Mouse (Mus musculus) hematopoietic stem cell, adult 5-6 weeks (primary cell): Measurements from ENCODE around the gene Rab3b. TPM values are rescaled to one million over a fixed set of nuclear protein-coding genes. Genes with fewer than 3 reads are reported as not detected.

Experiments
- ATAC-seq, 2 experiments: fragments of 125-278 bp in 1 of 2; replicated peaks in 1 of 2; 2 replicates each; pipeline ENCODE4 v1.8.0; 2016 to 2017; ENCODE audit warnings: inconsistent platforms in 2 of 2, mild to moderate bottlenecking in 2 of 2, moderate number of reproducible peaks in 2 of 2, low read depth in 1 of 2, moderate TSS enrichment in 1 of 2; ENCODE audit not compliant: low FRiP score in 2 of 2, poor library complexity in 2 of 2, severe bottlenecking in 2 of 2, insufficient read depth in 1 of 2, low TSS enrichment in 1 of 2
- total RNA-seq: library from RNA; stranded (forward); fragments of 172-1452, 232-1000 nt; gene quantifications from 2 replicates; pipeline ENCODE4 v1.2.3, GENCODE M21; 2017

Rab3b gene
- total RNA-seq, 1 experiment from 2014 or later, result not detected

- no peak for ATAC-seq
These were observed 110.6 kb downstream of the Rab3b start for GRCm38 (mm10) chr4:108989430-108989829.

GRCm38 (mm10) chr4:108990032-108990431, 111.2 kb downstream of the Rab3b start:
- ATAC-seq, result no peak

DNA sequence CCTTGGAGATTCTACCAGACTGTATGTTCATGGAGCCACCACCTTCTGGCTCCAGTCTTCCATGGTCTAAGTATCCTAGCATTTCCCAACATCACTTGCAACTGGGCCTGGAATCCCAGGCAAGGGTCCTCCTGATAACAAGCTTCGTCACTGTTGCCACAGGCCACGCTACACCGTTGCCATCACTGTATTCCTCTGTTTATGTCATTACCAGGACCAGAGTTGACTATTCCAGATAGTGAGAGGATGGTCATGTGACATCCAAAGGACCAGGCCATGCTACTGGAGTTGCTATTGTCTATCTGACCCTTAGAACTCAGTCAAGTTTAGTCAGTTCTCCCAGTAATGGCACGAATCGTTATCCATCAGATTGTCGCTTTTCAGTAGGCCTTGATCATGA, 111.7 kb downstream of the Rab3b start:
- no peak for ATAC-seq

DNA sequence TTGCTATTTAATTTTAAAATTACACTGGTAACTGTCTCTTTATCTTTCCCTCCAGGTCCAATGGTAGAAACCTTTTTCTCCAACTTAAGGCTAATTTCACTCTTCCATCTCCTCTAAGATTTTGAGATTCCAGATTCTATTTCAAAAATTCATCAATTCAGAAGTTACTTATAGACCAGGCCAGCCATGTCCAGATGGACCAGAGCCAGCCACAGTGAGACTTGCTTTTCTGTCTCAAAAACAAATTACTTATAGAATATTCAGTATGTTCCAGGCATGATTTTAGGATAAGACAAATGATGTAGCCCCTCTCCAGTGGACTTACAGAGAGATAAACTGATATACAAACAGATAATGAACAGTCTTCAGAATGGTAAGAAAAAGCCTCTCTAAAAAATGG, 112.9 kb downstream of the Rab3b start:
- no peak for ATAC-seq

Other genes with a start within 250 kb of the Rab3b start
- gene 3110021N24Rik, start 159.4 kb upstream of the Rab3b start, total RNA-seq, result not detected in 2 replicates
- gene Zfyve9, start 98.3 kb upstream of the Rab3b start, total RNA-seq, result 1.9 and 3.2 TPM in 2 replicates
- gene Btf3l4, start 45.4 kb upstream of the Rab3b start, total RNA-seq, result 86.5 and 89.5 TPM in 2 replicates
- 60.1 and 72.5 TPM in 2 replicates for gene Txndc12, start 44.5 kb upstream of the Rab3b start, total RNA-seq
- 32.9 and 35.3 TPM in 2 replicates for gene Kti12, start 31.3 kb upstream of the Rab3b start, total RNA-seq
- 0.38 and 2.0 TPM in 2 replicates for gene A730015C16Rik, start 30.4 kb upstream of the Rab3b start, total RNA-seq
- 69.7 and 153 TPM in 2 replicates for gene Nrd1, start 121.6 kb downstream of the Rab3b start, total RNA-seq